Mouse (Mus musculus): ENCODE measurements around the gene Map3k9. TPM values are rescaled to one million over a fixed set of nuclear protein-coding genes. Genes with fewer than 3 reads are reported as not detected.
A peak's percentile ranks its signal among the peaks of the same experiment; 100 is the strongest.

Gene Map3k9
- polyA plus RNA-seq, 1 experiment from 2014 or later = 3.6 TPM

- TF ChIP-seq EP300 (IDR thresholded peaks at IDR 0.05) (peak; percentile 83), CTCF (IDR thresholded peaks at IDR 0.05) (no peak)
- H3K4me1 ChIP-seq (ENCODE audit: insufficient read depth, low read depth, low read length) = peaks cover 5% of the 10 kb centered on the region; the same call in 1 of the 2 replicates
- DNase-seq (ENCODE audit: low spot score) = peak; percentile 76
- peak overlapping the region; percentile 17; the same call in 1 of the 2 replicates for H3K4me2 ChIP-seq (replicated peaks; ENCODE audit: low read depth, low read length)
- H3K9me3 ChIP-seq (ENCODE audit: low read length) = no peaks in the 10 kb centered on the region
- no peaks in the 10 kb centered on the region for H3K36me3 ChIP-seq (ENCODE audit: insufficient read depth, low read length)
- H3K9ac ChIP-seq (replicated peaks; ENCODE audit: low read depth) = no peak overlapping the region
- WGBS = 15% methylated on average over 10 of the region's 10 CpGs
- no peak overlapping the region for H3K4me3 ChIP-seq (ENCODE audit: low read depth, low read length)
- ATAC-seq = peak; percentile 84
- peak overlapping the region; percentile 57 for H3K27ac ChIP-seq (ENCODE audit: low read length)
- no peaks in the 10 kb centered on the region for H3K27me3 ChIP-seq (replicated peaks; ENCODE audit: insufficient read depth, low read length)
Observed at GRCm38 (mm10) chr12:81816330-81817125, 35.6 kb upstream of the Map3k9 start.

- no peaks in the 10 kb centered on the region for H3K9me3 ChIP-seq (ENCODE audit: low read length)
- DNase-seq (ENCODE audit: low spot score) (no peak), ATAC-seq (no peak)
- H3K4me3 ChIP-seq (ENCODE audit: low read depth, low read length) = no peak overlapping the region
- H3K27me3 ChIP-seq (replicated peaks; ENCODE audit: insufficient read depth, low read length) = no peaks in the 10 kb centered on the region
- H3K4me1 ChIP-seq (ENCODE audit: insufficient read depth, low read depth, low read length) = peaks cover 5% of the 10 kb centered on the region; the same call in 1 of the 2 replicates
- TF ChIP-seq EP300 (IDR thresholded peaks at IDR 0.05) (no peak), CTCF (IDR thresholded peaks at IDR 0.05) (no peak)
- 85% methylated on average over 5 of the region's 5 CpGs for WGBS
- H3K9ac ChIP-seq (replicated peaks; ENCODE audit: low read depth) = no peak overlapping the region
- H3K36me3 ChIP-seq (ENCODE audit: insufficient read depth, low read length) = no peaks in the 10 kb centered on the region
- no peak overlapping the region for H3K27ac ChIP-seq (ENCODE audit: low read length)
- no peak overlapping the region for H3K4me2 ChIP-seq (replicated peaks; ENCODE audit: low read depth, low read length)
Observed at GRCm38 (mm10) chr12:81814742-81815141, 33.8 kb upstream of the Map3k9 start.

DNA sequence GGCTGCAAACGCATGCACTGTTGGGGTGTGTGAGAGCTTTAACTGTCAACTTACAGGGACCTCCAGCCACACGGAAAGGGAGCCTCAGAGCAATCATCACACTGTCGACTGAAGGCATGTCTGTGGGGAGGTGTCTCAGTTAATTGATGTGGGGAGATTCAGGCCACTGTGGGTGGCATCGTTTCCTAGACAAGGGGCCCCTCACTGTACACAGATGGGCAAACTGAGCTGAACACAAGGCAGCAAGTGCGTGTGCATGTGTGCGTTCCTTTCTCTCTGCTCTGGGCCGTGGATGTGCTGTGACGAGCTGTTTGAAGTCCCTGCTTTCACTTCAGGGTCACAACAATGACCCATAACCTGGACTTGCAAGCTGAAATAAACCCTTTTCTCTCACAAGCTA lies 29.4 kb upstream of the Map3k9 start:
- Histone ChIP-seq H3K4me1 (ENCODE audit: insufficient read depth, low read depth, low read length) (peaks cover 6% of the 10 kb centered on the region), H3K9ac (replicated peaks; ENCODE audit: low read depth) (no peak overlapping the region), H3K4me2 (replicated peaks; ENCODE audit: low read depth, low read length) (no peak overlapping the region), H3K27me3 (replicated peaks; ENCODE audit: insufficient read depth, low read length) (no peaks in the 10 kb centered on the region), H3K27ac (ENCODE audit: low read length) (no peak overlapping the region), H3K36me3 (ENCODE audit: insufficient read depth, low read length) (no peaks in the 10 kb centered on the region), H3K4me3 (ENCODE audit: low read depth, low read length) (no peak overlapping the region), H3K9me3 (ENCODE audit: low read length) (no peaks in the 10 kb centered on the region)
- ATAC-seq (no peak), DNase-seq (ENCODE audit: low spot score) (no peak)
- 43% methylated on average over 8 of the region's 8 CpGs for WGBS
- TF ChIP-seq CTCF (IDR thresholded peaks at IDR 0.05) (no peak), EP300 (IDR thresholded peaks at IDR 0.05) (no peak)

DNA sequence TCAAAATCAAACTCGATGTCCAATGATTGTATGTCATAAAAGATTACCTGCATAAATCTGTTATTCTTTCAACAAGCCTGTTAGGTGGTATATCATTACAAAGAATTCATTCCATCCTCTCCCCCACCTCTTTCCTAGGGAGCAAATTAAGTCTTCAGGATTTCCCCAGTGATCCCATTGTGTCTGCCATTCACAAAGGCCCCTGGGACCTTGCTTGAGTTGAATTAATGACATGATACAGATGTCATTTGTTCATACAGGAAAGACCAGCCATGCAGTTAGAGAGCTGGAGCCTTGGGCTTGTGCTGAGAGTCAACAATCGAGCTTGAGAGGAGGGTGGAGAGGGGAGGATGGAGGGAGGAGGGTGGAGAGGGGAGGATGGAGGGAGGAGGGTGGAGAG lies 27.6 kb upstream of the Map3k9 start:
- no peaks in the 10 kb centered on the region for H3K9me3 ChIP-seq (ENCODE audit: low read length)
- no peak for ATAC-seq

DNA sequence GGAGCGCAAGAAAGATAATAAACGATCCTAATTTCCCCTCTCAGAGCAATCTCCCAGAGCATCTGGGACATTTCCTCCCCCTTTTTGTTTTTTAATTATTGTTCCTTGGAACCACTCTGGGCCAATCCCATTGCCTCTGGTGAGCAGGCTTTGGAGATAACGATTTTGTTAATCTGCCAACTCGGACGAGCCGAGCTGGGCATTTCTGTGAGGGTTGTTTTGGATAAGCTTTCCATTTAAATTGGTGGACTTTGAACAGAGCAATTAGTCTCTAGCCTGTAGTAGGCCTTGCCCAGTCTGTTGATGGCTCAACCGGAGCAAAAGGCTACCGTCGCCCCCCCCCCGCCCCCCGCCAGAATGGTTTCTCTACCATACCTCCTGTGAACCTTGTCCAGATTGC lies 27.0 kb upstream of the Map3k9 start:
- Histone ChIP-seq H3K27me3 (replicated peaks; ENCODE audit: insufficient read depth, low read length) (no peaks in the 10 kb centered on the region), H3K36me3 (ENCODE audit: insufficient read depth, low read length) (no peaks in the 10 kb centered on the region), H3K27ac (ENCODE audit: low read length) (no peak overlapping the region), H3K9me3 (ENCODE audit: low read length) (no peaks in the 10 kb centered on the region), H3K4me3 (ENCODE audit: low read depth, low read length) (no peak overlapping the region), H3K9ac (replicated peaks; ENCODE audit: low read depth) (no peak overlapping the region), H3K4me2 (replicated peaks; ENCODE audit: low read depth, low read length) (peak overlapping the region; percentile 53; the same call in 1 of the 2 replicates), H3K4me1 (ENCODE audit: insufficient read depth, low read depth, low read length) (peaks cover 6% of the 10 kb centered on the region)
- ATAC-seq = peak; percentile 80
- no peak for TF ChIP-seq CTCF (IDR thresholded peaks at IDR 0.05)
- peak; percentile 67 for TF ChIP-seq EP300 (IDR thresholded peaks at IDR 0.05)
- whole genome bisulfite sequencing = 28% methylated on average over 11 of the region's 11 CpGs
- DNase-seq (ENCODE audit: low spot score) = peak; percentile 68

More for the DNA sequence above, 27.6 kb upstream of the Map3k9 start:
- no peak overlapping the region for H3K9ac ChIP-seq (replicated peaks; ENCODE audit: low read depth)
- H3K36me3 ChIP-seq (ENCODE audit: insufficient read depth, low read length) = no peaks in the 10 kb centered on the region
- H3K4me1 ChIP-seq (ENCODE audit: insufficient read depth, low read depth, low read length) = peaks cover 6% of the 10 kb centered on the region
- H3K27ac ChIP-seq (ENCODE audit: low read length) = no peak overlapping the region
- TF ChIP-seq CTCF (IDR thresholded peaks at IDR 0.05) (no peak), EP300 (IDR thresholded peaks at IDR 0.05) (no peak)
- 48% methylated on average over 2 of the region's 2 CpGs for WGBS
- DNase-seq (ENCODE audit: low spot score) = no peak
- H3K4me3 ChIP-seq (ENCODE audit: low read depth, low read length) = no peak overlapping the region
- H3K27me3 ChIP-seq (replicated peaks; ENCODE audit: insufficient read depth, low read length) = no peaks in the 10 kb centered on the region
- no peak overlapping the region for H3K4me2 ChIP-seq (replicated peaks; ENCODE audit: low read depth, low read length)

DNA sequence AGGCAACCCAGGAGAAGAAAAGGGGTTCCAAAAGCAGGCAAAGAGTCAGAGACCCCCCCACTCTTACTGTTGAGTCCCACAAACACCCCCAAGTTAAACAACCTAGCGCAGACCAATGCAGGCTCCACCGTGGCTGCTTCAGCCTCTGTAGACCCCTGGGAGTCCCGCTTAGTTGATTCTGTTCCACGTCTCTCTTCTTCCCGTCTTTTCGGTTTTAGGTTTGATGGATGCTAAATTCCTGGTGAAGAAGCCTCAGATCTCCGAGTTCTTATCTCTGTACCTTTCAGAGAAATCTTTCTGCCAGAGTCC lies 26.5 kb upstream of the Map3k9 start:
- H3K4me1 ChIP-seq (ENCODE audit: insufficient read depth, low read depth, low read length) = peaks cover 6% of the 10 kb centered on the region
- H3K4me3 ChIP-seq (ENCODE audit: low read depth, low read length) = peak overlapping the region; percentile 31
- no peaks in the 10 kb centered on the region for H3K36me3 ChIP-seq (ENCODE audit: insufficient read depth, low read length)
- no peak for DNase-seq (ENCODE audit: low spot score)
- 3% methylated on average over 7 of the region's 7 CpGs for WGBS
- TF ChIP-seq EP300 (IDR thresholded peaks at IDR 0.05) (no peak), CTCF (IDR thresholded peaks at IDR 0.05) (no peak)
- peak overlapping the region; percentile 53 for H3K4me2 ChIP-seq (replicated peaks; ENCODE audit: low read depth, low read length)
- H3K9me3 ChIP-seq (ENCODE audit: low read length) = no peaks in the 10 kb centered on the region
- H3K27me3 ChIP-seq (replicated peaks; ENCODE audit: insufficient read depth, low read length) = no peaks in the 10 kb centered on the region
- peak; percentile 25; the same call in 1 of the 2 replicates for ATAC-seq
- H3K27ac ChIP-seq (ENCODE audit: low read length) = peak overlapping the region; percentile 57
- H3K9ac ChIP-seq (replicated peaks; ENCODE audit: low read depth) = no peak overlapping the region

Measured in lung, postnatal 0 days (tissue).